Mouse (Mus musculus) liver, postnatal 0 days (tissue): ENCODE measurements around the gene Trpm8.

Experiments used
- CTCF ChIP-seq: sonication (generic); IDR thresholded peaks from 2 replicates; pipeline ENCODE4 v1.5.1; 2016; ENCODE audit warnings: antibody characterized with exemption, low read depth
- EP300 ChIP-seq: IDR thresholded peaks from 2 replicates; pipeline ENCODE4 v1.6.1; 2016; ENCODE audit warnings: antibody characterized with exemption, low read depth, mild to moderate bottlenecking

GRCm38 (mm10) chr1:88322146-88322545, 44.7 kb downstream of the Trpm8 start:
- TF ChIP-seq CTCF: no peak
- no peak for TF ChIP-seq EP300
